Mouse (Mus musculus): Measurements from ENCODE around the gene Eci2.
A peak's percentile ranks its signal among the peaks of the same experiment; 100 is the strongest.
"Not testable (repeated sequence)": the region's sequence is repeated elsewhere in the genome, so short reads cannot be mapped to it uniquely, and the experiment has no call there.

Gene Eci2

GRCm38 (mm10) chr13:34991581-34992273 lies 35.2 kb downstream of the Eci2 start:
- no peak for DNase-seq

DNA sequence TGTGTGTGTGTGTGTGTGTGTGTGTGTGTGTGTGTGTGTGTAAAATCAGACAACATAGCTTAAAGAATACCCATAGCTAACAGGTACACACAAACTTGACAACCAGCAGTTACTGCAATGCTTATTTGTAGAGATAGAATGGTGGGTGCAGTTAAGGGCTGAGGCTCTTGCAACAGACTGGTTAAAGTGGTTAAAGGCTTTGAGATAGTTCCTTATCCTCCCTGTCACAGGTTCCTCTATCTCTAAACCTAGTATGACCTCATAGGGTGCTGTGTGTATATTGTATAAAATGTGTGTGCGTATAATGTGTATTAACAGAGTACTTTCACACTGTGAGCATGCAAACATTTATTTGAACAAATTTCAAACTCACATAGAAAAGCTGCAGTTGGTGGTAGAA lies 43.4 kb downstream of the Eci2 start:
- DNase-seq = not testable (repeated sequence)

DNA sequence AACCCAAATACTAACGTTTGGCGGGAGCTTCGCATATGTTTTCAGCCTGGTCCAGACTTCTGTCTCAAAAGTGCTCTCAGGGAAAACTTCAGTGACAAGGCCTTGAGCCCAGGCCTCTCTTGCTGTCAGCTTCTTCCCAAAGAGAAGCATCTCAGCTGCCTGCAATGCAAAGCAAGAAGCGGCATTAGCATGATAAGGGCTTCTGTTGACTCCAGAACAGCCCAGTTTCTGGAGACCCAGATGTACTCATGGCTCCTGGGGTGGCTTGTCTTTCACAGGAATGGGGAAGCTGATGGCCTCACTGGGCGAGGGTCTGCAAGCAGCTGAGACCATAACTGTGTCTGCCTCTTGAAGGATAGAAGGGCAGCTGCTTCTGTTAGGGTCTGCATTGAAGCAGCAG lies 48.3 kb downstream of the Eci2 start:
- not testable (repeated sequence) for DNase-seq

- no peak for DNase-seq
Measured at GRCm38 (mm10) chr13:34977410-34977809, 49.5 kb downstream of the Eci2 start.

- no peak for DNase-seq
Measured at GRCm38 (mm10) chr13:34976116-34976515, 50.8 kb downstream of the Eci2 start.

DNA sequence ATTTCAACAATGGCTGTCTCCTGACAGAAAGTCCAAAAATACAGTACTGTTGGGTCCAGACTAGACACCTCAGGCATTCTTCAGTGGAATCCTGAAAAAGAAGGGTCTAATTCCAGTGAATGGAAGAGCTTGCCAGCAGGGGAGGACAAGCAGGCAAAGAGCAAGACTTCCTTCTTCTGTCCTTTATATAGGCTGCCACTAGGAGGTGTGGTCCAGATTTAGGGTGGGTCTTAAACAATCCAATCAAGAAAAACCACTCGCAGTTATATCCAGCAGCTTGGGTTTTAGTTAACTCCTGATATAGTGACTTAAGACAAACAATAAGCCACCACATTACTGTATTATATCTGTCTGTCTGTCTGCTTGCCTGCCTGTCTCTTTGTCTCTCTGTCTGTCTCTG lies 53.1 kb downstream of the Eci2 start:
- no peak for DNase-seq

DNA sequence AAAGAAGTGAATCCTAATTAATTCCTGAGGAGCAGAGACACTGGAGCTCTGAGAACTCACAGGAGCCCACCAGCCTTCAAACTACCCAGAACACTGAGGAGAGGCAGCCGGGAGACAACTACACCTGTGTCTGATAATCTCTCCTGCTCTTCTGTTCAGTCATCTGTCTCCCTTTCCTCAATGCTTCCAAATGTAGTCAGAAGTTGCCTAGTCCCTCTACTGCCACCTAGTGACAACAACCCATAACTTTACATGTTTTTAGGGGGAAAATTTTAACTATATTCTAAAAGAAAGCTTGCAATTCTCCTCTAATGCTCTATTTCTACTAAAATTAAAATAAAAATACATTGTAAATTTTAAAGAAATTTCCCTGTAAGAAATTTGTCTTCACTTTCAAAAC lies 53.7 kb downstream of the Eci2 start:
- no peak for DNase-seq

DNA sequence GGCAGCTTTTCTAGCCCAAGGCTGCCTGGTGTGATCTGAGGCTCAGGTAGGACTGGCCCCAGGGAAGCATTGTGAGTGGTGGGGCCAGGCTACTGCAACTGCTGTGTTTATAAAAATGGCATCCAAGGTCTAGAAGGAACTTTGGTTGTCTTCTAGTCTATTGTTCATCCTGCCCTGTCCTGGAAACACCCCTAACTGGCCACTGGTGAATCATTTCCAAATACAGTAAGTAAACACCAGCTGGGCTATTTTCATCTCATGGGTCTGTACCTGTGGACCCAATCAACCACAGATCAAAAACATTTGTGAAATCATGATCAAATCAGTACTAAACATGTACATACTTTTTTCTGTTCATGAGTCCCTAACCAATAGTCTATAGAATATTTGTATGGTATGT lies 54.4 kb downstream of the Eci2 start:
- not testable (repeated sequence) for DNase-seq

DNA sequence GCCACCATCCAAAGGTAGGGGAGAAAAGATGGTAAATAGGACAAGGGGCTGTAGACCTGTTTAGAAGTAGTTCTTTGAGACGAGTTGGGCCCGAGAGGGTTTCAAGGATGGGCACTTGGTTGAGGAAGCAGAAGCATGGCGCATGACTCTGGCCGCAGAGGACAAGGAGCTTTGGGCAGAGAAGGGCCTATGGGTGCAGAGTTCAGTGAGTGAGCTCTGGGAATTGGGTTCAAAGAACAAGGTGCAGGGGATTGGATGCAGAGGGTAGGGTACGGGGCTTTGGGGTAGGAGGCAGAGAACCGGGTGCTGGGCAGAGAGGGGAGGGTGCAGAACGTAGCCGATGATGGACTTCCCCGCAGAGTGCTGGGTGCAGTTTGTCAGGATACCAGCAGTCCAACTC lies 61.2 kb downstream of the Eci2 start:
- peak; percentile 33 for DNase-seq

GRCm38 (mm10) chr13:34964866-34965265 lies 62.0 kb downstream of the Eci2 start:
- DNase-seq = no peak

GRCm38 (mm10) chr13:34964419-34964818 lies 62.5 kb downstream of the Eci2 start:
- DNase-seq = no peak

- peak; percentile 94 for DNase-seq
Measured at GRCm38 (mm10) chr13:34963511-34964397, 63.1 kb downstream of the Eci2 start, which contains the start of gene Eci3. TSS of gene Eci3 (minus strand) at chr13:34963810.

DNA sequence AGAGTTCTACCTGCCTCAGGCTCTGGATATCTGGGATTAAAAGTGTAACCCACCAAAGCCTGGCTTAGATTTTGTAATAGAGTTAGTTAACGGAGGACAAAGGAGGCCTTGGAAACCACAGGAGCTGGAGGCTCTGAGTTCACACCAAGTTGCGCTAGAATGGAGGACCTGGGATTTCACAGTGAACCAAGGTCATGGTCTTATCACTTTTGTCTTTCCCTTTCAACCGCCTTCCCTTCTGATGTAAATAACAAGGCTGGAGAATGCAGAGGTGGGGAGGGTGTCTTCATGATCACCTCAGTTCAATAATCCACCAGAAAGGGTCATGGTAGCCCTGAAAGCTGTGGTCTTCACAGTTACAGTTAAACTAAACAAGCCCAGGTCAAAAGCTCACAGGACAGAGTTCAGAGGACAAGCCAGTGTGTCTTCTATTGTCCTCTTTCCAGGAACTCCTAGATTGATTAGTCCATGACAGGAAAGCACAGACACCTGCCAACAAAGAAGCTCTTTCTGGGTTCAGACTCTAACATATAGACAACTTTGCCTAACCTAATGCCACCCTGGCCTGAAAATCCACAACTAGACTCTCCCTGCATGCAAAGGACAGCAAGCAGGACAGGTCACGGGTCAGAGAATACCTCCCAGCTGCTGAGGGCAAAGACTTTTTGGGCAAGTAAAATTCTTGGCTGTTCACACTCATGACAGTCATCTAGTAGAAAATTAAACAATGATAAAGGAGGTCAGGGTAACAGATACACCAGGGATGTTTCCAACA lies 65.7 kb downstream of the Eci2 start:
- peak; percentile 59 for DNase-seq

DNA sequence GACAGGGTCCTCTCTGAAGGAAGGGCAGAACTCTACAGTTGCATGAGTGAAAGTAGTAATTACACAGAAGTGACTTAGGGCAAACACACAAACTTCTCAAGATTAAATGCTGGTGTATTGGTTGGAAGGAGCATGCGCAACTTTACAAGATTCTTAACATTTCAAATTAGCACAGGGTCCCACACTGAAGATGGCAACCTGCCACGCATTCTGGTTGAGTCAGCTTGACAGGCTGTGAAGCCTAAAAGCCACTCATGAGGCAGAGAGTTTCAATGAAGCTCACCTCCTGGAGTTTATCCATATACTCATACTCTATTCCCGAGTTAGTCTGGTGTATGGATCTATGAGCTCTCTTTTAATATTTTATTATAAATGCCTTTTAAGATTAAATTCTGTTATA lies 68.7 kb downstream of the Eci2 start:
- DNase-seq = not testable (repeated sequence)

DNA sequence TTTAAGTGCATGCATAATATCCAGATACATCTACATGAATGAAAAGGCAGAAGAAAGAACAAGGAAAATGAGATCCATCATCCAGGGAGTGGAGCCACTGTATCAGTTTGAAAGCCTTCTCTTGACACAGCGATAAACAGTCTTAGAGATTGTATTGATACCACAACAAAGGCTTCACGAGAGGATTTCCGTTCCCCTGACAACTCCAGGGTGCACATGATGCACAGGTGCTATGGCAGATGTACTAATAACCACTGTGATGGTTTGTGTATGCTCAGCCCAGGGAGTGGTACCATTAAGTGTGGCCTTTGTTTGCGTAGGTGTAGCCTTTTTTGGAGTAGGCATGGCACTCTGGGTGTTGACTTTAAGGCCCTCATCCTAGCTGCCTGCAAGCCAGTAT lies 70.0 kb downstream of the Eci2 start:
- no peak for DNase-seq

- not testable (repeated sequence) for DNase-seq
Measured at GRCm38 (mm10) chr13:34951437-34951836, 75.5 kb downstream of the Eci2 start.

- no peak for DNase-seq
Measured at GRCm38 (mm10) chr13:34942370-34942769, 84.5 kb downstream of the Eci2 start.

DNA sequence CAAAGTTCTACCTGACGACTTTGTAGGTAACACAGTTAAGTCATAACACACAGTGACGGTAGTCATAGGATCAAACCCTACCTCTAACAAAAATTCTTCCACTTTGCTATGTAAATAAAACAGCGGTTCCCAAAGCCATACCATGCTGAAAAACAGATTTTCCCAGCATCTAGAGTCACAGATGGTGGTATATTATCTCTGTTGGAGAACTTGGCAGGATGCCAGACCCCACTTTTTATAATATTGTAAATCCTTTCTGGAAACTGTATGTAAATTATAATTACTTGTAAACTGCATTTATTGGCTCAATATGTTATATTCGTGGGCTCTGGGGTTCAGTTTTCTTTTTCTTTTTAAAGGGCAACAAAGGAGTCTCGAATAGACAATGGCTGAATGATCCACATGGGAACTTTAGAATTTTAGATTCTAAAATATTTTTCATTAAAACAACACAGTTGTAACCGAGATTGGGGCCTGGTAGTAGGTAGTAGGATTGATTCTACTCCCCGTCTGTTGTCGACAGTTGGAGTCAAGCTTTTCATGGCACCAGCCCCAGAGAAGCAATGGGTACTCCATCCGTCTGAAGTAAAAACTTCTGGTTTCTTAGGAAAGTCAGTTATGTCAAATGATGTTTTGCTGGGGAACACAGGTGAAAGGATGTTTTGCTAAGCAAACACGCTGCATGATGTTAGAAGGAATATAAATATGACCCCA lies 91.8 kb downstream of the Eci2 start:
- DNase-seq = no peak
